Mouse (Mus musculus): Measurements from ENCODE around the gene 1810024B03Rik. TPM values are rescaled to one million over a fixed set of nuclear protein-coding genes. Genes with fewer than 3 reads are reported as not detected.
"Not testable (repeated sequence)": the region's sequence is repeated elsewhere in the genome, so short reads cannot be mapped to it uniquely, and the experiment has no call there.

Gene 1810024B03Rik
- polyA plus RNA-seq, 1 experiment from 2014 or later, result 0.64 TPM

DNA sequence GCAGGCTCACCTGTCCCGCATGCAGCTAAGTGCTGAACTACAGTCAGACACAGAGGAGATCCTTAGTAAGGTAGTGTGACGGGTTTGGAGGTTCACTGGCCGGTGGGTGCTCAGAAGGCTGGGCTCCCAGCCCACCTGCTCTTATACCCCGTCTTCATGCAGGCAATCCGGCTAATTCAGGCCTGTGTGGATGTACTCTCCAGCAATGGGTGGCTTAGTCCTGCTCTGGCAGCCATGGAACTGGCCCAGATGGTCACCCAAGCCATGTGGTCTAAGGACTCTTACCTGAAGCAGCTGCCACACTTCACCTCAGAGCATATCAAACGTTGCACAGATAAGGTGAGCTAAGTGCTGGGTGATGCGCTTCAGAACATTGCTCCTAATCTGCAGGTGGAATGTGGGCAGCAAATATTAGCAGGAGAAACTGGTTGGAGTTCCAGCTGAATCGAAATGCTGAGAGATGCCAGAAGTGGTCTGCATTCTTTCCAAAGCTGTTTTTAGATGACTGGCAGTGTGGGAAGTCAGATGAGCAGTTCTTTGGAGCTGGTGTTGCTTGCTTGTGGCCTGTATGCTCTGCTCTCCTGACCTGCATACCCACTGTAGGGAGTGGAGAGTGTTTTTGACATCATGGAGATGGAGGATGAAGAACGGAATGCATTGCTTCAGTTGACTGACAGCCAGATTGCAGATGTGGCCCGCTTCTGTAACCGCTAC, 30.0 kb upstream of the 1810024B03Rik start:
- 97% methylated on average over 11 of the region's 11 CpGs for WGBS
- H3K9ac ChIP-seq (replicated peaks), result no peak overlapping the region
- H3K9me3 ChIP-seq (replicated peaks), result no peaks in the 10 kb centered on the region

DNA sequence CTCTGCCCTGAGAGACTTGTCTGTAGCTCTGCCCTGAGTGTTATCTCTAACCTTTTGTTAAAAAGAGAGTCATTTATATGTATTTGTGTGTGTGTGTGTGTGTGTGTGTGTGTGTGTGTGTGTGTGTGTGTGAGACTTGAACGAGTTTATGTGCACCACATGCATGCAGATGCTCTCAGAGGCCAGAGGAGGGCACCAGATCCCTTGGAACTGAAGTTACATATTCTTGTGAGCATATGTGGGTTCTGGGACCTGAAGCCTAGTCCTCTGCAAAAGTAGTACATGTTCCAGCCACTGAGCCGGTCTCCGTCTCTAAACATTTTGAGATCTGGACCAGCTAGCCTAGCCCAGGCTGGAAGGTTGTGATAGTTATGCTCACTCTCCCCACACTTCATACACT, 17.2 kb upstream of the 1810024B03Rik start:
- ATAC-seq (ENCODE audit: low FRiP score), result no peak
- no peak overlapping the region for H3K4me3 ChIP-seq (replicated peaks)
- no peak overlapping the region for H3K9ac ChIP-seq (replicated peaks)
- no peak overlapping the region for H3K27ac ChIP-seq (replicated peaks)
- no peaks in the 10 kb centered on the region for H3K4me1 ChIP-seq
- H3K27me3 ChIP-seq (replicated peaks), result no peaks in the 10 kb centered on the region
- no peak overlapping the region for H3K4me2 ChIP-seq
- H3K9me3 ChIP-seq (replicated peaks), result no peaks in the 10 kb centered on the region
- peaks cover 95% of the 10 kb centered on the region for H3K36me3 ChIP-seq
- WGBS, result 100% methylated on average over 3 of the region's 3 CpGs

More for the DNA sequence above, 30.0 kb upstream of the 1810024B03Rik start:
- no peak overlapping the region for H3K4me2 ChIP-seq
- no peak overlapping the region for H3K4me3 ChIP-seq (replicated peaks)
- no peaks in the 10 kb centered on the region for H3K27me3 ChIP-seq (replicated peaks)
- H3K36me3 ChIP-seq, result peaks cover 89% of the 10 kb centered on the region
- ATAC-seq (ENCODE audit: low FRiP score), result no peak
- H3K4me1 ChIP-seq, result no peaks in the 10 kb centered on the region
- no peak overlapping the region for H3K27ac ChIP-seq (replicated peaks)

DNA sequence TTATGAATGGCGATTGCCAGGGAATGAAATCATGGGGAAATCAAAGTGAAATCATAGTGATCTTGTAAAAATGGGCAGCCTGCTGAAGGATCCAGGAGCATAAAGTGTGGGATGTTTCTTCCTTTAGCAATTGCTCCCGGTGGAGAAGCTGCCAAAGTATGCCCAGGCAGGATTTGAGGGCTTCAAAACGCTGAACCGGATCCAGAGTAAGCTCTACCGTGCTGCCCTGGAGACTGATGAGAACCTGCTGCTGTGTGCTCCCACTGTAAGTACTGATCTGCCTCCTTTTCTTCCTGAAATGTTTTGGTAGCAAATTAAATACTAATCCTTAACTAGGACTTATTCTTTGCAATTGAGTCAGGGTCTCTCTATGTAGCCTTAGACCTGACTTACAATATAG, 9.7 kb upstream of the 1810024B03Rik start:
- WGBS, result 97% methylated on average over 5 of the region's 5 CpGs
- Histone ChIP-seq H3K9ac (replicated peaks) (no peak overlapping the region), H3K4me1 (no peaks in the 10 kb centered on the region), H3K27ac (replicated peaks) (no peak overlapping the region), H3K4me2 (no peak overlapping the region), H3K4me3 (replicated peaks) (no peak overlapping the region), H3K9me3 (replicated peaks) (no peaks in the 10 kb centered on the region), H3K27me3 (replicated peaks) (no peaks in the 10 kb centered on the region), H3K36me3 (peaks cover 94% of the 10 kb centered on the region)
- ATAC-seq (ENCODE audit: low FRiP score), result no peak

DNA sequence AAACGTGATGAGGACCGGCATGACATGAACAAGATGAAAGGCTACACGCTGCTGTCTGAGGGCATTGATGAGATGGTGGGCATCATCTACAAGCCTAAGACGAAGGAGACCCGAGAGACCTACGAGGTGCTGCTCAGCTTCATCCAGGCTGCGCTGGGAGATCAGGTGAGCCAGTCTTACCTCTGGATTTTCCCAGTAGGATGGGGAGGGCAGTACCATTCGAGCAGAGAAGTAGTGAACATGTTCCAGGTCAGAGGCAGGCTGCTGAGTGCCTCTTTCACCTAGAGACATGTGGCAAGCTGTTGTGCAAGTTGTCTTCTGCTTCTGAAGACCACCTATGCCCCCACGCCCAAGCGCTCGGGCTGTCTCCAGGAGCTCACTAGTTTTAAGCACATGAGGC, 2.6 kb upstream of the 1810024B03Rik start:
- Histone ChIP-seq H3K9me3 (replicated peaks) (no peaks in the 10 kb centered on the region), H3K4me1 (peaks cover 16% of the 10 kb centered on the region), H3K27me3 (replicated peaks) (no peaks in the 10 kb centered on the region), H3K36me3 (peaks cover 51% of the 10 kb centered on the region), H3K4me3 (replicated peaks) (no peak overlapping the region), H3K27ac (replicated peaks) (no peak overlapping the region), H3K4me2 (no peak overlapping the region), H3K9ac (replicated peaks) (no peak overlapping the region)
- no peak for ATAC-seq (ENCODE audit: low FRiP score)
- WGBS, result 95% methylated on average over 11 of the region's 11 CpGs

DNA sequence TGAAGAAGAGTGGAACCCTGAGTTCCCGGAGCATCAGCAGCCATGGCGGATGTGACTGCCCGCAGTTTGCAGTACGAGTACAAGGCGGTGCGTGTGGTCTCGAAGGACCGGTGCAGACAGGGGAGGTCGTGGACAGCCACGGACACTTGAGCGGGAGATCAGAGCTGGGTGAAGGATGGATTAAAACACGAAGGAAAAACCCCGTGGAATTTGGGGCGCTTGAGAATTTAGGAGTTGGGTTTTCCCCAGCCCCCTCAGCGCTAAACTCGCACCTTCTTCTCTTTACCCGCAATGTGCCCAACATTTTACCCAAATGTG, 331 bp upstream of the 1810024B03Rik start:
- peak overlapping the region; percentile 95 for H3K4me3 ChIP-seq (replicated peaks)
- ATAC-seq (ENCODE audit: low FRiP score), result no peak; the same call in 1 of the 2 replicates
- peaks cover 29% of the 10 kb centered on the region for H3K36me3 ChIP-seq
- H3K9me3 ChIP-seq (replicated peaks), result no peaks in the 10 kb centered on the region
- H3K4me2 ChIP-seq, result peak overlapping the region; percentile 85
- peak overlapping the region; percentile 84 for H3K27ac ChIP-seq (replicated peaks)
- H3K9ac ChIP-seq (replicated peaks), result peak overlapping the region; percentile 77
- WGBS, result under 1% methylated on average over 17 of the region's 17 CpGs
- H3K27me3 ChIP-seq (replicated peaks), result no peaks in the 10 kb centered on the region
- peaks cover 16% of the 10 kb centered on the region for H3K4me1 ChIP-seq

DNA sequence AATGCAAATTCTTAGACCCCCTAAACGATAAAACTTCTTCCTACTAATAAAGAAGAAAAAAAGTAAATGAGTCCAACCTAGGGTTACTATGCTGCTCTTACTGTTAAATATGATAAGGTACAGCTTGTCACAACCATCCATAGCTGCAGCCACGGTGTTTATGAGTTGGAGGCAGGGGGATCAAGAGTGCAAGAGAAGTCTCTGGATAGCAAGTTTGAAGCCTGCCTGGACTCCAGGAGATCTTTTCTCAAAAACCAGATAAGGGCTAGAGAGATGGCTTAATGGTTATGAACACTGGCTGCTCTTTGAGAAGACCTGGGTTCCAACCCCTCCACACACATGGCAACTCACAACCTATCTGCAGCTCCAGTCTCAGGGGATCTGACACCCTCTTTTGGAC, 1.2 kb downstream of the 1810024B03Rik start:
- Histone ChIP-seq H3K27me3 (replicated peaks) (no peaks in the 10 kb centered on the region), H3K27ac (replicated peaks) (no peak overlapping the region), H3K36me3 (peaks cover 16% of the 10 kb centered on the region), H3K9me3 (replicated peaks) (no peaks in the 10 kb centered on the region), H3K4me3 (replicated peaks) (no peak overlapping the region), H3K4me1 (peaks cover 16% of the 10 kb centered on the region), H3K4me2 (no peak overlapping the region), H3K9ac (replicated peaks) (no peak overlapping the region)
- 96% methylated on average over 2 of the region's 2 CpGs for WGBS
- no peak for ATAC-seq (ENCODE audit: low FRiP score)

DNA sequence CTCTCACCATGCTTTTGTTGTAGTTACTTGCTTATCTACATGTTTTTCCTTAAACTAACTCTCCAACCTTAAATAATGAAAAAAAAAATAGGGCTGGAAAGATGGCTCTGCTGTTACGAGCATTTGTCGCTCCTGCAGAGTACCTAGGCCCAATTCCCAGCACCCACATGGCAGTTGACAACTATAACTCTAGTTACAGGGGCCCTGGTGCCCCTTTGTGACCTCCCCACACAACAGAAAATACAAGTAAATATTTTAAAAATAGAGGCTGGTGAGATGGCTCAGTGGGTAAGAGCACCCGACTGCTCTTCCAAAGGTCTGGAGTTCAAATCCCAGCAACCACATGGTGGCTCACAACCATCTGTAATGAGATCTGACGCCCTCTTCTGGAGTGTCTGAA, 2.1 kb downstream of the 1810024B03Rik start:
- not testable (repeated sequence) for H3K9ac ChIP-seq (replicated peaks); H3K36me3 ChIP-seq; H3K27ac ChIP-seq (replicated peaks); H3K27me3 ChIP-seq (replicated peaks); ATAC-seq (ENCODE audit: low FRiP score); H3K4me3 ChIP-seq (replicated peaks); H3K4me2 ChIP-seq; H3K9me3 ChIP-seq (replicated peaks)
- 94% methylated on average over 4 of the region's 4 CpGs for WGBS
- peaks cover 16% of the 10 kb centered on the region for H3K4me1 ChIP-seq

DNA sequence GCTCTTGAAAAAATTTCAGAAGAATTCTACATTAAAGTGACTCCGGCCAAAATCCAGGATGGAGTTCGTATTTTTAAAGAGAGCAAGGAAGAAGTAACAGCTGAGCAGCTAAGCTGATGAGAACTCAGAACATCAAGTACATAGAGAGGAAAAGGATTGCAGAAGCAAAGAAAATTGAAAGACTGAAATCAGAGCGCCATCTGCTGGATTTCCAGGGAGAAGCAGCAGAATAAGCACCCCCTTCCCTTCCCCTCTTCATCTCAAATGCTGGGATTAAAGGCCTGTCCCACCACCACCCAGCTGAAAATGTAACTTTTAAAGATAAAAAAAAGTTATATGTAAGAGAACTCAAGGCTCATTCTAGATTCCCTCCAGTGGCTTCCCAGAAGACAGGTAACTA, 3.1 kb downstream of the 1810024B03Rik start:
- H3K9me3 ChIP-seq (replicated peaks), result no peaks in the 10 kb centered on the region
- H3K4me3 ChIP-seq (replicated peaks), result no peak overlapping the region
- no peak overlapping the region for H3K27ac ChIP-seq (replicated peaks)
- H3K4me1 ChIP-seq, result peaks cover 14% of the 10 kb centered on the region
- ATAC-seq (ENCODE audit: low FRiP score), result no peak
- no peaks in the 10 kb centered on the region for H3K27me3 ChIP-seq (replicated peaks)
- no peak overlapping the region for H3K4me2 ChIP-seq
- WGBS, result 36% methylated on average over 3 of the region's 3 CpGs
- no peaks in the 10 kb centered on the region for H3K36me3 ChIP-seq
- no peak overlapping the region for H3K9ac ChIP-seq (replicated peaks)

DNA sequence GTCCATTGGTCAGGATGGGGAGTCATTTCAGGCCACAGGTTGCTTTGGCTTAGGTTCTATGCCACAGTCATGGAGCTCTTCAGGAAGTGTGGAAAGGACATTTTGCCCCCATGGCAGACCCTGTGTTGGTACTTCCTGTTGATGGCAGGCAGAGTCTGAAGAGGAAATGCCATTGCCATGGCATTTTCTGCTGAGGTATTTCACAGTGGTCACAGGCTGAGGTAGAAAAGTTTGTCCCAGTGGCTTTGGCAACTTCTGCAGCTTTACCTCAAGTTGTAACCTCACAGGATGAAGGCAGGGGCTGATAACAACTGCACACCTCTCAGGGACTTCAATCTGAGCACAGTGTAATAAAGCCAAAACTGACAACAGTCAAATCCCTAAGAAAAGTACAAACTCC, 18.5 kb downstream of the 1810024B03Rik start:
- H3K9ac ChIP-seq (replicated peaks), result no peak overlapping the region
- no peaks in the 10 kb centered on the region for H3K9me3 ChIP-seq (replicated peaks)
- no peaks in the 10 kb centered on the region for H3K4me1 ChIP-seq
- H3K4me2 ChIP-seq, result no peak overlapping the region
- H3K27me3 ChIP-seq (replicated peaks), result no peaks in the 10 kb centered on the region; the same call in none of the 2 replicates
- no peak overlapping the region for H3K27ac ChIP-seq (replicated peaks)
- no peaks in the 10 kb centered on the region for H3K36me3 ChIP-seq
- ATAC-seq (ENCODE audit: low FRiP score), result no peak
- no peak overlapping the region for H3K4me3 ChIP-seq (replicated peaks)

DNA sequence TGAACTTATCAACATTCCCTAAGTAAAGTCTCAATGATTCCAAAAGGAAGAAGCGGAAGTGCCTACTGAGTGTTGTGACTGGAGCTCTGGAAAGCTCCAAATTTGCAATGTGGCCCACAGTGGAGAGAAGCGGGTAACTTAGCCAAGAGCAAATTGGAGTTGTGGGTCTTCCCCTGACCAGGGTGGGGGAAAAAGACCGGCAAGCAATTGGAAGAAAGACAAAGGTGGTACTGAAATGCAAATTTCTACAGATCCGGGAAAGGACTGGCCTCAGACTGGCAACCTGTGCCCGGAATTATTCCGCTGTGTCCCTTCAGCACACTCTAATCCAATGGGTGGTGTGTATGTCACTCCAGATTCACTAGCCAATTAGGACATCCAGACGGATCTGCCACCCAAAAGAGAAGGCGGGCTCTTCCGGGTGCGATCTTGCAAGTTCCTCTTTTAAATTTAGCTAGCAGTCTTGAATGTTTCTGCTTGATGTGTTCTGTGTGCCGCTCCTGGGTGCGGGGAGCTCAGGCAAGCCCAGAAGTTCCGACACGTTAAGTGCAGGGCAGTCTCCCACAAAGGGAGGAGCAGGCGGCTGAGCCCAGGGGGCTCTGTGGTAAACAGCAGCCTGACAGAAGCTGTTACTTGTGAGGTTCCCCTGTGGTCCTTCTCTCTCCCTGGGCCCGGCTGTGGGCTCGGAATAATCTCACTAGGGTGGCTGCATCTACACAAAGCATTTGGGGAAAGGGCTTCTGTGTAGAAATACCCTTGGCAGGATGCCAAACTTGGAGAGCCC, 25.3 kb downstream of the 1810024B03Rik start:
- H3K4me2 ChIP-seq, result peak overlapping the region; percentile 80
- peak; percentile 100 for ATAC-seq (ENCODE audit: low FRiP score)
- H3K9ac ChIP-seq (replicated peaks), result peak overlapping the region; percentile 59
- H3K9me3 ChIP-seq (replicated peaks), result no peaks in the 10 kb centered on the region
- H3K4me1 ChIP-seq, result peaks cover 9% of the 10 kb centered on the region
- H3K27me3 ChIP-seq (replicated peaks), result peaks cover 15% of the 10 kb centered on the region
- peak overlapping the region; percentile 87 for H3K27ac ChIP-seq (replicated peaks)
- whole genome bisulfite sequencing, result 3% methylated on average over 17 of the region's 17 CpGs
- no peaks in the 10 kb centered on the region for H3K36me3 ChIP-seq
- peak overlapping the region; percentile 56 for H3K4me3 ChIP-seq (replicated peaks)

DNA sequence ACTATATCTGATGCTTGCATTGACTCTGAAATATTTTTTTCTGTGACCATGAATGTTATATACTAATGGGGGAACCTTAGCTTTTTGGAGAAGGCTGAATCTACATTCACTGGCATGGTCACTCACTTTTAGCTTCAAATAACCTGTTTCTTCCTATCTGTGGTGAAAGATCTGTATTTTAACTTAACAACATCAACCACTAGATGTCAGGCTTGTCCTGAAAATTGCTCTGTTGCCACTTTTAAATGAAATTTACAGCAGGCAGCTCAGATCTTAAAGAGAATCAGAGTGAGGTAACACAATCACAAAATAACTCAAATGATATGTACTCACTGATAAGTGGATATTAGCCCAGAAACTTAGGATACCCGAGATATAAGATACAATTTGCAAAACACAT, 41.8 kb downstream of the 1810024B03Rik start:
- not testable (repeated sequence) for H3K36me3 ChIP-seq; H3K9me3 ChIP-seq (replicated peaks); H3K4me2 ChIP-seq; H3K27ac ChIP-seq (replicated peaks); H3K27me3 ChIP-seq (replicated peaks); H3K4me1 ChIP-seq; H3K9ac ChIP-seq (replicated peaks); H3K4me3 ChIP-seq (replicated peaks); ATAC-seq (ENCODE audit: low FRiP score)
- 7% methylated on average over 1 of the region's 1 CpGs for WGBS

DNA sequence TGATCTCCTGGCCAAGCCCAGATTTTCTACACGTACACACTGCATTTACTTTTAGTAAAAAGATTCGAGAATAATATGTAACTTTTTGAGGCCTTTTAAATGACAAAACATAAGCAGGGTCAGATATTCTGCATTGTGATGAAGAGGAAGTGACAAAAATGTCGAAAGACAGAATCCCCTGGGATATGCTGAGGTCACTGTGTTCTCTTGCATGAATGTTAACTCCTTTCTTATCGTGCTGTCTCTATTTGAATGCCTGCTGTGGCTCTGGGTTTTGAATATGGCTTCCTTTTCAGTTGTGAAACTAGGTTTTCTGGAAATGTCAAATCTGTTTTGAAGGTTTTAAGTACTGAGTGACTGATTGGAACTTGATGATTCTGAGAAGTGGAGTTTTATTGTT, 42.4 kb downstream of the 1810024B03Rik start:
- Histone ChIP-seq H3K4me2 (no peak overlapping the region), H3K9me3 (replicated peaks) (no peaks in the 10 kb centered on the region), H3K4me1 (no peaks in the 10 kb centered on the region), H3K9ac (replicated peaks) (no peak overlapping the region), H3K27ac (replicated peaks) (no peak overlapping the region), H3K4me3 (replicated peaks) (no peak overlapping the region), H3K27me3 (replicated peaks) (no peaks in the 10 kb centered on the region; the same call in 1 of the 2 replicates), H3K36me3 (no peaks in the 10 kb centered on the region)
- ATAC-seq (ENCODE audit: low FRiP score), result no peak
- WGBS, result 67% methylated on average over 4 of the region's 4 CpGs
